13 mouse cellular contexts compared by ENCODE assay signal in the genomic region with DNA sequence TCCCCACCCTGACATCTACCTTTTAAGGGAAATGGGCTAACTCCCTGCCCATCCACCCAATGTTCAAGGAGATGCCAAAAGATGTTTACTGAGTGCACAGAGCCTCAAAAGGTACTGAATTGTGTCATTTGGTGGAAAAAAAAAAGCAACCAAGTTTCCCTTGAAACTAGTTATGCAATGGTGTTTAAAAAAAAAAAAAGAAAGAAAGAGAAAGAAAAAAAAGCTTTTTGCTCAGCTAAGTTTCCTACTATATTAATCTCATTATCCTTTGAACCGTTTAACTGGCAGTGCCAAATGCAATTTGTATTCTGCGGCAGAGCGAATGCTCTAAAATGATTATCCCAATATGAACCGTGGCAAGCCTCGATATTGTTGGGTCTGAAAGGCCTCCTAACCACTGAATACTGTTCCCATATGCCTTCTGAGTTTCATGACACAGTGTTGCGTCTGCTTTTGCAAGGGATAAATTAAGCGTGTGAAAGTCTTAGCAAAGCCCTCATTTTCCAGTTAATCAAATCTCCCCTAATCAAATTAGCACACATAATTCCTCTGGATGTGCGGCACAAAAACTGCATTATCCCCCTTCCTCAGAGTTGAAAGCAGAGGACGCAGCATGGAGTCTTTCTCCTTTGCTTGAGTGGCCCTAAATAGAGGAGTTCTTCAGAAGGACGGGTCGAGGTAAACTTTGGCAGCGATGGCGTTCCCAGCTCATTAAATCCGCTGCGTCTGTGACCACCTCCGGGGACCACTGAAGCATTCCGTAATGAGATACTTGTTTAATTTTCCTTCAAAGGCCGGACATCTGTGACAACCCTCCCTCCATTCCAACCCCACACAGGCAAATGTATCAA.
A peak's percentile ranks its signal among the peaks of the same experiment; 100 is the strongest.
DNase-seq lines count a peak whose midpoint lies in the region; ATAC-seq and TF ChIP-seq lines count a peak whose summit lies in the region.
"Had no signal": no experiment of that assay in that cellular context is flagged by ENCODE, and none has a peak within 500 bp of the region (broad histone marks: within the 10 kb centered on the region; RNA-seq: fewer than 3 reads in every experiment).

No protein-coding gene starts in this region.

- peak; percentile 95 for DNase-seq in Muller cell, postnatal 12 days (ENCODE audit: inconsistent ontology term)
- peak; percentile 84 for DNase-seq in embryo, embryonic 10 days (ENCODE audit: low spot score)
- no peak for DNase-seq in heart, postnatal 4 days
- no peak for DNase-seq in spleen, adult 18-20 months
- no peak for DNase-seq in frontal cortex, postnatal 14 days (ENCODE audit: low spot score in 2 of 2)
- DNase-seq: cerebellum, adult 11 months; heart, adult 18-20 months; thymus, postnatal 25 days had no signal

- H3K4me3 ChIP-seq in forebrain, embryonic 16.5 days (replicated peaks; ENCODE audit: low read length) = no peak overlapping the region
- no peak overlapping the region for H3K4me3 ChIP-seq in midbrain, embryonic 13.5 days (replicated peaks)
- H3K4me3 ChIP-seq in intestine, postnatal 0 days (ENCODE audit: low read depth, low read length) = no peak overlapping the region
- H3K4me3 ChIP-seq: intestine, embryonic 15.5 days; liver, embryonic 15.5 days had no signal

- no peak overlapping the region for H3K9ac ChIP-seq in forebrain, embryonic 16.5 days (replicated peaks; ENCODE audit: low read depth, low read length)
- H3K9ac ChIP-seq in midbrain, embryonic 13.5 days (replicated peaks) = no peak overlapping the region
- H3K9ac ChIP-seq in intestine, postnatal 0 days (ENCODE audit: low read depth, low read length) = no peak overlapping the region
- H3K9ac ChIP-seq: intestine, embryonic 15.5 days; liver, embryonic 15.5 days had no signal

- no peak for TF ChIP-seq CTCF in intestine, postnatal 0 days (IDR thresholded peaks at IDR 0.05; ENCODE audit: low read depth)

- H3K36me3 ChIP-seq in forebrain, embryonic 16.5 days (ENCODE audit: control insufficient read depth, insufficient read depth) = no peaks in the 10 kb centered on the region
- H3K36me3 ChIP-seq in midbrain, embryonic 13.5 days = no peaks in the 10 kb centered on the region
- H3K36me3 ChIP-seq in intestine, postnatal 0 days (ENCODE audit: control insufficient read depth, insufficient read depth) = no peaks in the 10 kb centered on the region
- H3K36me3 ChIP-seq: intestine, embryonic 15.5 days; liver, embryonic 15.5 days had no signal

- H3K27ac ChIP-seq in forebrain, embryonic 16.5 days (ENCODE audit: low read length) = peak overlapping the region; percentile 33; the same call in 1 of the 2 replicates
- H3K27ac ChIP-seq in midbrain, embryonic 13.5 days = peak overlapping the region; percentile 57
- no peak overlapping the region for H3K27ac ChIP-seq in intestine, postnatal 0 days (ENCODE audit: low read depth, low read length)
- H3K27ac ChIP-seq: intestine, embryonic 15.5 days; liver, embryonic 15.5 days had no signal

- peak; percentile 73 for ATAC-seq in forebrain, embryonic 16.5 days
- peak; percentile 80 for ATAC-seq in midbrain, embryonic 13.5 days
- ATAC-seq in intestine, postnatal 0 days = no peak
- ATAC-seq: intestine, embryonic 15.5 days had no signal

- peaks cover 51% of the 10 kb centered on the region for H3K4me1 ChIP-seq in forebrain, embryonic 16.5 days (replicated peaks; ENCODE audit: control insufficient read depth, insufficient read depth, low read length)
- H3K4me1 ChIP-seq in midbrain, embryonic 13.5 days (replicated peaks) = peaks cover 88% of the 10 kb centered on the region
- H3K4me1 ChIP-seq in intestine, postnatal 0 days (replicated peaks; ENCODE audit: control insufficient read depth, insufficient read depth, low read length) = no peaks in the 10 kb centered on the region

- WGBS in forebrain, embryonic 16.5 days = 11% methylated on average over 18 of the region's 18 CpGs
- 7% methylated on average over 18 of the region's 18 CpGs for WGBS in midbrain, embryonic 13.5 days
- 86% methylated on average over 18 of the region's 18 CpGs for WGBS in intestine, postnatal 0 days

- no peaks in the 10 kb centered on the region for H3K27me3 ChIP-seq in forebrain, embryonic 16.5 days (replicated peaks; ENCODE audit: control insufficient read depth, insufficient read depth, low read length)
- peaks cover 45% of the 10 kb centered on the region for H3K27me3 ChIP-seq in midbrain, embryonic 13.5 days
- no peaks in the 10 kb centered on the region for H3K27me3 ChIP-seq in intestine, postnatal 0 days (replicated peaks; ENCODE audit: control insufficient read depth, insufficient read depth, low read length)
- H3K27me3 ChIP-seq: intestine, embryonic 15.5 days; liver, embryonic 15.5 days had no signal

- H3K4me2 ChIP-seq in forebrain, embryonic 16.5 days (ENCODE audit: low read length) = no peak overlapping the region
- no peak overlapping the region for H3K4me2 ChIP-seq in midbrain, embryonic 13.5 days (replicated peaks)
- H3K4me2 ChIP-seq in intestine, postnatal 0 days (replicated peaks; ENCODE audit: low read depth) = no peak overlapping the region
- H3K4me2 ChIP-seq: intestine, embryonic 15.5 days; liver, embryonic 15.5 days had no signal

- no peaks in the 10 kb centered on the region for H3K9me3 ChIP-seq in forebrain, embryonic 16.5 days (ENCODE audit: control insufficient read depth, low read length)
- no peaks in the 10 kb centered on the region for H3K9me3 ChIP-seq in midbrain, embryonic 13.5 days
- no peaks in the 10 kb centered on the region for H3K9me3 ChIP-seq in intestine, postnatal 0 days (ENCODE audit: control insufficient read depth)
- H3K9me3 ChIP-seq: intestine, embryonic 15.5 days; liver, embryonic 15.5 days had no signal

Comparison
In these comparisons a context has a peak if more than half of its experiments do, and no peak if none do; other contexts are left out.
1. DNase-seq: peak in Muller cell, postnatal 12 days (single experiment) and embryo, embryonic 10 days (single experiment); none in heart, postnatal 4 days (single experiment), spleen, adult 18-20 months (0 of 2) and frontal cortex, postnatal 14 days (0 of 2).